Mouse (Mus musculus) heart, adult 11 months (tissue): Measurements from ENCODE around the gene Relt.
A peak's percentile ranks its signal among the peaks of the same experiment; 100 is the strongest.

ENCODE experiments used
- DNase-seq: peaks from one replicate; pipeline ENCODE4 v3.0.0; 2022

Gene Relt

GRCm38 (mm10) chr7:100844385-100845025 is 18.7 kb downstream of the Relt start:
- DNase-seq = peak; percentile 90

DNA sequence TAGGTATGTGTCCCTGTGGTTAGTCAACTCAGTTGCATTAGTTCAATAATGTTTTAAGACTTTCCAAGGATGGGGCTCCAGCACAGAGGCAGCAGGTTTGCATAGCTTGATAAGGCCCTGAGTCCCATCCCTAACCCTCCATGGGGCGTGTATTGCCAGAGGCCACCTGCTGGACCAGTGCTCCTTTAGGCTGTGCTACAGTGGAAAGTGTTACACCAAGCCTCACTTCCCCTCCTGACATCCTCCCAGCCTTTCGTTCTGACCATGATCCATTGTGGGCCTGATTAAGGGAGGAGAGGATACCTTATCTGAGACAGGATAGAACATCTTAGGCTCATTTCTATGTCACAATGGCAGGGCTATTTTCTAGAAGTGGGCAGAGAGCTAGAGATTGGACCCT is 19.4 kb downstream of the Relt start:
- no peak for DNase-seq

DNA sequence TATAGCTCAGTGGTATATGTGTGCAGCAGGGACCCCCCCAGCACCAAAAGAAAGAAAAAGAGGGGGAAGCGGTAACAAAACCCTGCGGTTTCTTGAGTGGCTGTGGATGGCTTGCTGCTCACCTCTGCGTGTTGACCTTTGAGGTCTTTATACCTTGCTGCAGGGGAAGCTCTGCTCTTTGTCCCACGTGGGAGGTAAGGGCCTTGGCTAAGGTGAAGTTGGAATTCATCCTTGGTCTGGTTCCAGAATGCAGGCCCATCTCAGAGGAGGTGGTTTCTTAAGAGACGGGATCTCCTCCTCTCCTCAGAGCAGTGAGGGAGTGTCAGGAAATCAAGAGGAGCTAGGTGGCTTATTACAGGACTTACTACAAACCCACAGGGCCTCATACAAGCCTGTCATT is 21.1 kb downstream of the Relt start:
- peak; percentile 87 for DNase-seq

DNA sequence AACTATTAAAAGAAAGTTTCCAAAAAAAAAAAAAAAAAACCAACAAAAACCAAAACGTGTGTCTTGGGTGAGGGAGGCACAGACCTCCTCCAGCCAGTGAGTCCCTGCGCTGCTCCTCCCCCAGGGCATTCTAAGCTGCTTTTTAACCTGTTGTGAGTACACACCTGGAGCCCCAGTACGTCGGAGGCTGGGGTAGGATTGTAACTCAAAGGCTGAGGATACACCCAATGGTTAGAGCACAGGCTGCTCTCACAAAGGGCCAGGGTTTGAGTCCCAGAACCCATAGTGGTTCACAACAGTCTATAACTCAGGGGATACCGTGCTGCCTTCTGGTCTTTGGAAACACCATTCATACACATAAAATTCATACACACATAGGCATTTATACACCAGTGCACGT is 21.6 kb downstream of the Relt start:
- DNase-seq = peak; percentile 82

GRCm38 (mm10) chr7:100840906-100841305 is 22.3 kb downstream of the Relt start:
- peak; percentile 71 for DNase-seq

DNA sequence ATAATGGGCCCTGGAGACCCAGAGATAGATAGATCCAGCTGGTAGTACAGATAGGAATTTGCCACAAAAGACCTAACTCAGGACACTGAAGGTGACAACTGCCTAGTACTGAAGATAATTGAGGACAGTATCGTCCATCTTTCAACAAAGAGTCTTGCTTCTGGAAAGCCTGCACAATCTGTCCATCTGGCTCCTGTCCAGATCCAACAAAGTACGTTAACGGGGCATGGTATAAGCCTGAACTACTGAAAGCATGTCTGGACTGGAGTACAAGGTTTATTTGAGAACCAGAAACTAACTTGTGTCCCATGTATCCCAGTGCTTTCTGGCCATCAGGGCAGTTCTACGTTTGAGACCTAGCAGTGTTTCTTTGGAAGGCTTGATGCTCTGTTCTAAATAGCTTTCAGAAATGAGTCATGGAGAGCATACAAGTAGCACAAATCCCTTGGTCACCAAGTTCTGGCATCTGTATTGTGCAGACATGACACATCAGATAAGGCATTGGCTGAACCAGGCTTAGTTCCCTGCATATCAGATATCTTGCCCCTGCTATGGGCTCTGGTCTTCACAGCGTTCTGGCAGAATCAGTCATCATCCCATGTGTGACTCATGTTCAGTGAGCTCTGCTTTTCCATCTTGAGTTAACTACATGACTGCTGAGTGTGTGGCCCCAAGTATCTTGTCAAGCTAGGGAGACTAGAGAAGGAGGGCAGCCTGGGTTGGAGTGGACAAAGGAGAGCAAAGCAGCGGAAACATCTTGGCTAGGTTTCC is 23.4 kb downstream of the Relt start:
- DNase-seq = peak; percentile 92

GRCm38 (mm10) chr7:100837701-100838100 is 25.5 kb downstream of the Relt start:
- DNase-seq = peak; percentile 88

GRCm38 (mm10) chr7:100836657-100837056 is 26.6 kb downstream of the Relt start:
- peak; percentile 80 for DNase-seq

DNA sequence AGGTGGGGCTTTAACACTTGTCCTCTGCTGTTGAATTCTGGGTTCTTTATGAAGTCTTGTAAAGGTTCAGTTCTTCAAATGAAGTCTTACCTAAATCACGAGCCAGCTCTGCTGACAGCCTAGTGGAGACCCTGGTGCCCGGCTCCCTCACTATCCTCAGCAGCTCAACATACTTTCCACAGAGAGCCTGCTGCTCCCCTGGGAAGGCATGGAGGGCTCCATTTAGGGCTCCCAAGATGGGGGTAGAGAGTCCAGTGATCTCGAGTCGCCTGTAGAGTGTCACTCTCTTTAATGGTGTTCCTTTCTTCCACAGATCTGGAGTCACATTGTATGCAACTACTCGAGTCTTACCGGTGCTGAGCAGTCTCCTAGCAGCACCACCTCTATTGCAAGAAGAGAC is 27.5 kb downstream of the Relt start:
- peak; percentile 84 for DNase-seq

GRCm38 (mm10) chr7:100835168-100835567 is 28.1 kb downstream of the Relt start:
- DNase-seq = peak; percentile 90

DNA sequence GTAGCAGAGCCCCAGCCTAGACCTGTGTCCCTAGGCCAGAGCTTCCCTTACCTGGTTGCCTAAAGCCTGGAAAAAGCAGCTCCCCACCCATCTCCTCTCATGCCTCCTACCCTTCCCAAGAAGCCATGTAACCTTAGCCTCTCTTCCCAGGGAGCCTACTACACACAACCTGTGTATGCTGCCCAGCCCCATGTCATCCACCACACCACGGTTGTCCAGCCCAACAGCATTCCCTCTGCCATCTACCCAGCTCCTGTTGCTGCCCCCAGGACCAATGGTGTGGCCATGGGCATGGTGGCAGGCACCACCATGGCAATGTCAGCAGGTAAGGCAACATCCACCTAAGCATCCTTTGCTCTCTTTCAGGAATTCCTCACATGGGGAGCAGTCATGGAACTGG is 29.4 kb downstream of the Relt start:
- DNase-seq = peak; percentile 86

DNA sequence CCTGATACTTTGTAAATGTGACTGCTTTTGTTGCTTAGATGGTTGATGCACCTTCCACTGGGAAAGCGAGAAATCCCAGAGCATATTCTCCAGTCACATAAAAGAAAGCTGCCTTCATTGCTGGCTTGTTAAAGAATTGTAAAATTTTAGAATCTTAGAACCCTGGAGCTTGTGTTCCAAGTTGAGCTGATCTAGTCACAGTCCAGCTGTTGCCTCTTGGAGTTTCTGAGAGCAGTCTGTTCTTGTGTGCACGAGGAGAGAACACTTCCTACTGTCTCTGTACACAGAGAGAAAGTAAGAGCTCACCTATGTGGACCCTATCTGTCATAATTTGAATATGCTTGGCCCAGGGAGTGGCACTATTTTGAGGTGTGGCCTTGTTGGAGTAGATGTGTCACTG is 34.7 kb downstream of the Relt start:
- DNase-seq = no peak

- DNase-seq = no peak
Measured at GRCm38 (mm10) chr7:100824661-100825060, 38.6 kb downstream of the Relt start.

DNA sequence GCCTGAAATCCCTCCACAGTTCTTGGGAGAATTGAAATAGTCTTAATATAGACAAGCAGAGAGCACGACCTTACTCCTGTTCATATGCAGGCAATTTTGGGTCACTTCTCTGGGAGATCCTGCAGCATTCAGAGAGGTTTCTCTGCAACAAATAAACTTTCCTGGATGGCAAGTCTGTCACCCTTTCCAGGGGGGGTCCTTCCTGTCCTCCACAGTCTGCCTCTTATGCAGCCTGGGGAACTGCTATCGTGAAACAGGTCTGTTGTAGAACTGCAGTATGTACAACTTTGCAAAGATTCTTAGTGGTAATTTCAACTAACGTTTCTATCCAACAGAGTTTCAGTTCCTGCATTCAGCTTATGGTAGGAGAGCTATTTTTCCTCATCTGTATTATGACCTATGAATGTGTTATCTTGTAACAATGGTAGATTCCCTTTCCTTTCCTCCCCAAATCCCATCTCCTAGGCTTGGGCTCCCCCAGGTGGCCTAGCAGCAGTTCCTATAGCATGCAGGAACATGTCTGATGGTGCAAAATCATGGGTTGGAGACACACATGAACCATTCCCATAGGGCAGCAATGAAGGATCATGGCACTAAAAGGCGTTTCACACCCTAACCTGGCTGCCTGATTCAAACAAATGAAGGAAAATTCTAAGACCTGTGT is 44.7 kb downstream of the Relt start:
- peak; percentile 90 for DNase-seq

DNA sequence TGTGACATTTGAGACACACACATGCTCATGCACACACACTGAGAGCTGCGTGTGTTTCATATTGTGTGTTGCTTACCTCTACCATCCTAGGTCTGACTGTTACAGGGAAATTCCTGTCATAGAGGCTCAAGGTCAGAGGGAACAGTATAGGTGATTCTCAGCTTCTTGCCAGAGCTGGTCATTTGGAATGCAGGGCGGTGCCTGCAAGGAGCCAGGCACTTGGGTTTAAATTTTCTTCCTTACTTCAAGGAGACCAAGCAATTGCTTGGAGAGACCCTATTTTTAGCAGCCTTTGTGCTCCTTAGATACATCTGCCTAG is 45.8 kb downstream of the Relt start:
- DNase-seq = no peak

DNA sequence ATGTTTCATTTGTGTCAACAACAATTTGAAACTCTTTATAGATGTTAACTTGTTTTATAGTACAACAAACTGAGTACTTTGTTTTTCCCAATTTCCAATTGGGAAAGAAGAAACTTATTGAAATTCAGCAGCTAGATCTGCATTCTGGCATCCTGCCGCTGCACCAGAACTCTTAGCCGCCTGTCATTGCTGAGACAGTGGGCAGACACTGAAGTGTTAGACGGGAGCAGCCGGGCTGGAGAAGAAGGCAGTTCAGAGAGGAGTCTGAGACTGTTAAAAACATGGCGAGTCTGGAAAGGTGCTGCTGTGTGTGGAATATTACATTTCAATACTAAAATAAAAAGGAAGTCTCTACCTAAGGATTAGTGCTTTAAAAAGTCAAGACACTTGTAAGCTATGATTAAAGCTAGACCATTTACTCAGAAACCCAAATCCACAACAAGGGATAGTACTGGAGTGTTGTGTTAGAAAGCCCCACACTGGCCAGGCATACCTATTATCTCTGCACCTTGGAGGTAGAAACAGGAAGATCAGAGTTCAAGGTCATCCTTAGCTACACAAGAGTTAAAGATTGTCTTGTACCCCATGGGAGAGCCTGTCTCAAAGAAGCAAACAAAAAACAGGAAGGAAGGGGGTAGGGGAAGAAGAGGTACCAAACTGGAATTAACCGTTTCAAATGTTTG is 46.3 kb downstream of the Relt start:
- no peak for DNase-seq

DNA sequence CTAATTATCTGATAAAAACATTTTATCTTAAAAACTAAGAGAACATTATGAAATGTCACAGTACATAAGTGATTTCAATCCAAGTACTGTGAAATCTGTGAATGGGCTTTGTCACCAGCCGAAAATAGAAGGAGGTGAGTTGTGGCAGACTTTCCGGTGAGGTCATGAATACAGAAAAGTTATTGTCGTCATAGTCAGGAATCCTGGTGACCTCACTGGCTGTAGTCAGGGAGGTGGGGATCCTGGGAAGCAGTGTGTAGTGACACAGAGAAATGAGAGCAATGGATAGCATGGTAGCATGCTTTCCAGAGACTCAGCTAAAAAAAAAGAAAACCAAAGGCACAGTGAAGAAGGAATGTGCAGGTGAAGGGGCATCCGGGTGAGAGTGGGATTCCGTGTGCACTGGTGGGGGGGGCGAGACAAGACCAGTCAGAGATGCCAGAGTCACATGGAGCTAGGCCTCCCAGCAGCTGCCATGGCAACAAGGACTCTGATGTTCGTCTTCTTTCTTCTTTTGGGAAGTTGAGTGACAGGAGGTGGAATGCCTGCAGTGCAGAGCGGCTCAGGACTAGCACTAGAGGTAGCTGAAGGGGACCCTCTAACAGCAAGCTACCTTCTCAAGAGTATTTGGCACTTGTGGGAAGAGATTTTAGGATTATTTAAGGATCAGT is 47.2 kb downstream of the Relt start:
- DNase-seq = no peak

- no peak for DNase-seq
Measured at GRCm38 (mm10) chr7:100812641-100813040, 50.6 kb downstream of the Relt start.

DNA sequence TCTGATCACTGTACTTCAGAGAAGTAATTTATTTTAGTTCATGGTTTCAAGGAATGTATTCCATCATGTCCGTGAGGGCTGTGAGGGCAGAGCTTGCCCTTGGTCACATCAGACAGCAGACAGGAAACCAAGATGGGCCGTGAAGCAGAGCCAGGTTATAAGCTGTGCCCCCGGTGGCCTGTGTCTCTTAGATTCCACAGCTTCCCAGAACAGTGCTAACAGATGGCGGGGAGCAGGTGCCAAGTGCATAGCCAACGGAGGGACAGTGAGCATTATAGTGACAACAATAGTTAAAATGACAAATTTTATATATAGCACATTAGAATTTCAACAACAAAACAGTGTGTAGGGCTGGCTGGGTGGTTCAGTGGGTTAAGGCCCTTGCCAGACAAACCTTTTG is 51.3 kb downstream of the Relt start:
- DNase-seq = no peak

DNA sequence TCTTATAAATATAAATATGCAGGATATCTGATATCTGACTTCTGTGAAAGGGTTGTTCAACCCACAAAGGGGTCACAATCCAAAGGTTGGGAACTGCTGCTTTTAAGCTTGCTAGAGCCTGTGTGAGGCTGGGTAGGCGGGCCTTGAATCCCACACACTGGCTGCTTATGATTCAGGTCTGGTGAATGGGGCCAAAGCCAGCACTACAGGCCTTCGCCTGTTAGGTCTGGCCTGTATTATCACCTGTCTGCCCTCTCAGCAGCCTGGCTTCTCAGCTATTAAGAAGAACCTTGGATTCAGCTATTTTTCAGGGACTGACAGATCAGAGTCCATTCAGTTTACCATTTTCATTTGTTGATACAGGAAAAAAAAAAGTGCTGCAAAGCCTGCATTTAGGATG is 57.9 kb downstream of the Relt start:
- peak; percentile 55 for DNase-seq

DNA sequence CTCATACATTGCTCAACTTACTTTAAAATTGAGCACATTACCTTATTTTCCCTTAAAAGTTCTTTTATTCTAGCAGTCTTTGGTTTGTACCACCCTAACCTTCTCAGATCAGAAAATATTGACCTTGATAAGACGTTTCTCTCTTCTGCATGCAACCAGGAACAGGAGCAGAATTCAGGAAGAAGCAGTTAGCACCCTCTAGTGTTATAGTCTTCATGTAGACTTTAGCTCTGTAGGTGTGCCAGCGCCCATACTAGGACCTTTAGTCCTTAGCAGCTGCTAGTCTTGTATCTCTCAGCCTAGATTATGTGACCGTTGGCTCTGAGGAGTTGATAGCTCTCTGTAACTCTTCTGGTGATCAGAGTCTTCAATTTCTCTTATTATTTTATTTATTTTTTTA is 64.4 kb downstream of the Relt start:
- peak; percentile 66 for DNase-seq
